Mouse (Mus musculus) urinary bladder, adult 2 months (tissue): ENCODE results near the gene Ppp1r37. TPM values are rescaled to one million over a fixed set of nuclear protein-coding genes. Genes with fewer than 3 reads are reported as not detected.

Experiments
- DNase-seq: peaks from one replicate; pipeline ENCODE4 v3.0.0; 2022; ENCODE audit warnings: low spot score
- polyA plus RNA-seq: library from polyadenylated mRNA; depleted of rRNA; stranded (reverse); fragments of >200 nt; gene quantifications from 2 replicates; pipeline ENCODE4 v1.2.3, GENCODE M21; 2012

Gene Ppp1r37
- polyA plus RNA-seq, 1 experiment, result 64.8 TPM

- DNase-seq, result peak; percentile 86
These were observed 10.3 kb upstream of the Ppp1r37 start for GRCm38 (mm10) chr7:19572926-19573775.

- DNase-seq, result no peak
These were observed 6.8 kb upstream of the Ppp1r37 start for GRCm38 (mm10) chr7:19569647-19570046.

GRCm38 (mm10) chr7:19567426-19567825 is 4.5 kb upstream of the Ppp1r37 start:
- no peak for DNase-seq

DNA sequence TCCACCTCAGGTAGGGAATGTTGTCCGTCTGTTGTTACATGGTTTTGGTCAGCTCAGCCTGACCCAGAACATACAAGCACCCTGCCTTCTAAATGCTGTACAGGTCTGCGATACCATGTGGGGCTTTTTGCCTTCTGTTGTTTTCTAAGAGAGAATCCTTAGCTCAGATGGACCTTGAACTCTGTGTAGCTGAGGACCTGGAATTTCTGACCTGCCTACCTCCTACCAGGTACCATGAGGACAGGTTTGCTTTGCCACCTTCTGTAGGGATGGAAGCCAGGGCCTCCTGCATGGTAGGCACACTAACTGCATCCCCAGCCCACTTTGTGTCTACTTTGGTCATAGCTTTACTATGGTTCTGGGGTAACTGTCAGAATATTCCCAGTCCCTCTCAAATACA is 2.9 kb upstream of the Ppp1r37 start:
- DNase-seq, result no peak

DNA sequence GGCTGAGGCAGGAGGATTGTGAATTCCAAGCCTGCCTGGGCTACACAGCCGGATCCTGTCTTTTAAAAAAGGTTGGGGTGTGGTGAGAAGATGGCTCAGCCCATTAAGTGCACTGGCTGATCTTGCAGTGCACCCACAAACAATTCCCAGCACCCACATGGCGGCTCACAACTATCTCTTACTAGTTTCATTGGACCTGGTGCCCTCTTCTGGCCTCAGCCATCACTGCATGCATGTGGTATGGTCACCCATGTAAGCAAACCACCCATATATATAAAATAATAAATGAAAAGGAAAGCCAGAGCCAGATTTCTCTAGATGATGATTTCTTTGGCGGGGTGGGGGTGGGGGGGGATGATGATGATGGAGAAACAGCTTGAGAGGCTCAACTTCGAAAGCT is 1.6 kb upstream of the Ppp1r37 start:
- DNase-seq, result no peak

GRCm38 (mm10) chr7:19563884-19564283 is 1.0 kb upstream of the Ppp1r37 start:
- DNase-seq, result no peak

- DNase-seq, result peak; percentile 87
These were observed 872 bp downstream of the Ppp1r37 start for GRCm38 (mm10) chr7:19561765-19562642.

DNA sequence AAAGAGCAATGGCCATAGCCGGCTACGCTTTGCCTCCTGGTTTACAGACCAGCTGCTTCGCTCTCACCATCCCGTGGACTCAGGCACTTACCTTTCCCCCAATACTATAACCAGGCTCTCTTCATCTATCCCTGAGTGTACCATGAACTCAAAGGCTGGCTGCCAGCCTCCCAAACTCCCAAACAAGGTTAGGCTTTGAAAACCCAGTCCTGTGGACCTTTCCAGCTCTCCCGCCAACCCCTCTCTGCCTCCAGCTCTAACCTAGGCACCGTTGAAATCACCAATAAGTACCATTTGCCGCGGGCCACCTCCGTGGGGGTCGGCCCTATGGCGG is 1.5 kb downstream of the Ppp1r37 start:
- DNase-seq, result no peak

DNA sequence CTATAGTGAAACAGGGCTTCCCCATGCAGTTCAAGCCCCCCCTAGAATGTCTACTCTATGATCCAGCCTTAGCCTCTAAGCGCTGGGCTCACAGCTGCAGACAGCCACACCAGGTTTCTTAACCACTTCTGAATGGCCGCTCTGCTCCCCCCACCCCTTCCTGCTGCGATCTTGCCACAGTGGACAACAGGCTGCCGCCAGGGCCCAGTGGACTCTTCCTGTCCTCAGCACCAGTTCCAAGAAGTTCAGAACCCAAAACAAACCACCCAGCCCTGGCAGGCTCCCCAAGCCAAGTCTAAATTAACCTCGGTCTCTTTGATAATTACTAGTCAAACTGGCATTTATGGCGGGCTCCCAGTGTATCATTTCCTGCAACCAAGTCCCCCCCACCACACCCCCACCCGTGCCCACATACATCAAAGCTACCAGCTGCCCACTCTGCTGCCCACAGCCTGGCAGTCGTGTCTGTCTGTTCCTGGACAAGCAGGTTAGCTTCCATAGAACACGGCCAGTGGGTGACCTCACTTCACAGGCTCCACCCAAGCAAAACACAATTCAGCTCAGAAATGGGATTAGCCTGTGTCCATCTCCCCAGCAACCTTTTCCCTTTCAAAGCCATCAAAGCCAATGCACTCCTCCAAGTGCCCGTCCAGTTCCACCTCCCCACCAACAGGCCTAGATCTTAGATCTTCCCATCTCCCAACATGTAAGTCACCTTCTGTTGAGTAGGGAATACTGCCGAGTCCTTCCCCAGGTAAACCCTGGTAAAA is 2.2 kb downstream of the Ppp1r37 start:
- no peak for DNase-seq

- DNase-seq, result no peak
These were observed 3.9 kb downstream of the Ppp1r37 start for GRCm38 (mm10) chr7:19558965-19559364.

DNA sequence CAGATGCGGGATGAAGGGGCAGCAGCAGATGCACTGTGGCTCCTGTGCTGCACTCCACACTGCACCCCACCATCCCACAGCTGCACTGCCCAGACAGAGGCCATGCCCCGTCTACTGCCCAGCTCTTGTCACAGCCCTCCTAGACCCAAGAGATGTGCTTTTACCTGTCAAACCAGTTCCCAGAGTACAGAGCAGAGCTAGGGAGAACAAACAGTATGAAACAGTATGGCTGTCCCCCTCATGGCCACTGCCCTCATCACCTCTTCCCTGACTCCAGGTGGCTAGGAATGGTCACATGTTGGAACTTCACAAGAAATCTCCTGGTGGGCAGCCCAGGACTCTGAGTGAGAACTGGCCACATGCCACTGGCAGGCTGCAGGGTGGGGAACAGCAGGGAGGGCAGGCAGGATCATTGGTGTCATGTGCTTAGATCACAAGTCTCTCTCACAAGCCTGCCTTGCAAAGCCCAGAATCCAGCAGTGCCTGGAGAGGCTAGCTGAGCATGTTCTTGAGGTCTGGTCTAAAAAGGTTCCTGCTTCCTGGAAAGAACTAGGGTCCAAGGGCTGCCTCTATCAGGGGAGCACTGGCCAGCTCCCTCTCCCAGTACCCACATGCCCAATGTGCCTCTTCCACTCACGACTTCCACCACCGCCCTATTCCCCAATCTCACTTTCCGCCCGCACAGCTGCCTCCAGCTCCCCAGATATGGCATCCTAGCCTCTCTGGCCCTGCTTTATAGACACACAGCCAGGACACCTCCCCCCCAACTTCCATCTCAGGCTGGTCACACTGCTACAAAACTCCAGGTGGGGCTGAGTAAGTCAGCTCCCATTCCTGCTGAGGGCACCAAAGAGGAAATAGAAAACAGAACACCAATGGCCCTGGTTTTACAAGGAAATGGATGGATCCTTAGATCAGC is 4.6 kb downstream of the Ppp1r37 start:
- no peak for DNase-seq

- no peak for DNase-seq
These were observed 5.8 kb downstream of the Ppp1r37 start for GRCm38 (mm10) chr7:19557086-19557485.

DNA sequence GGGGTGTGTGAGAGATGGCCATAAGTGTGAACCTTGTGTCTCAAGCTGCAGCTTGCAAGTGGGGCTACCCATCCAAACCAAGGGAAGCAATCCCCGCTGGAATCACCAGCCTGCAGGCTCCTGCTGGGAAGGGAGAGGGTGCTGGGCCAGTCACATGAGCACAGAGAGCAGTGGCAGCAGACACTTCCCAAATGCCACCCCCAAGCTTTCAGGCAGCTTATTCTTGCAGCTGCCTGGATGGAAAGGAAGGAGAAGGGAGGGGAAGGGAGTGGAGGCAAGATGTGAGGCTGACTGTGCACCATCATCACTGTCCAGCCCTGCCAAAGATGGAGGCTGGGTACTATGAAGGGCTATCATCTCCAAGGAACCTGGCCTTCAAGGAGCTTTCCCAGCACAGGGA is 8.7 kb downstream of the Ppp1r37 start:
- DNase-seq, result no peak

GRCm38 (mm10) chr7:19552443-19552842 is 10.4 kb downstream of the Ppp1r37 start:
- no peak for DNase-seq

GRCm38 (mm10) chr7:19551634-19552033 is 11.2 kb downstream of the Ppp1r37 start:
- no peak for DNase-seq

GRCm38 (mm10) chr7:19549394-19549793 is 13.5 kb downstream of the Ppp1r37 start:
- no peak for DNase-seq

DNA sequence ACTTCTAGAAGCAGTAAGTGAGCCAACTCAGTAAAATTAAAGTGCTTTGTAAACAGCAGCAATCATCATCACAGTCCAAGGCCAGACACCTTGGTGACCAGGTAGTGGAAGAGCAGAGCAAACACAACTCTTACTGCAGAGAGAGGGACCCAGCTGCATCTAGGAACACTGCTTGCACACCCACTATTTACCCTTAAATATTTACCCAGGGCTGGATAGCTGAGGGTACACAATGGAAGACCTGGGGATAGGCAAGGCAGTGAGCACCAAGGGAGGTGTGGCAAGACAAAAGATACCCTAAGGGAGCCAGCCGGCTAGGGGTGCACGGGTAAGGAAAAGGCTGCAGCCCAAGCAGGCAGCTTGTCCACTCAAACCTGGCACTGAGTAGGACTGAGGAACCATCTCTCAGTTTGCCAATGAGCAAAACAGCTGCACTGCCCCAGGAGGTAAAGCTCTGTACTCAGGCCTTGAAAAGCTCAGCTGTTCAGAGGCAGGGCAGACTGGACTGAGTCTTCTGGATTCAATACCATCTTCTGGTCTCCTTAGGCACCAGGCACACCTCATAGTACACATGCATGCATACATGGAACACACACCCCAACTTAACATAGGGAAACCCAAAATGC is 15.4 kb downstream of the Ppp1r37 start:
- DNase-seq, result no peak

- DNase-seq, result no peak
These were observed 16.9 kb downstream of the Ppp1r37 start for GRCm38 (mm10) chr7:19546007-19546406.

- DNase-seq, result no peak
These were observed 19.3 kb downstream of the Ppp1r37 start for GRCm38 (mm10) chr7:19543584-19543983.

- no peak for DNase-seq
These were observed 20.7 kb downstream of the Ppp1r37 start for GRCm38 (mm10) chr7:19542155-19542691.
